Mouse (Mus musculus) heart, adult 9 months (tissue): ENCODE results near the gene Gm12258.

Experiments
- DNase-seq, 2 experiments: peaks; one replicate each; pipeline ENCODE4 v3.0.0; 2022; ENCODE audit warnings: low spot score in 2 of 2

Gene Gm12258

DNA sequence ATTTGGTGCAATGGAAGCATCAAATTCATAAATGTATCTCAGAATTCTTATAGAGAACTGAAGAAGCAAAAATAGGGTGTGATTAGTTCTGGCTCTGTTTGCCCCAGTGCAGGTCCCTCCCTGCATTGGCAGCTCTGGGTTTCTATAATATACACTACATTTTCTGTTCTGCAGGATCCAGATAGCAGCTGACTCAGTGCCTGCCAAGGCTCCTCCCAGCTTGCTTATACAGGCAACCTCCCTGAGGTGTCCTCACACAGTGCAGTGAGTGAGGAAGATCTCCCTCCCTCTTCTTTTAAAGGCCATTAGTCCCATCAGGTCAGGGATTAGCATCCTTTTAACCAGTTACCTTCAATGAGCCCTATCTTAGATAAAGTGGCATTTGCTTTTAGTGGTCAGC is 54.1 kb downstream of the Gm12258 start:
- no peak for DNase-seq

DNA sequence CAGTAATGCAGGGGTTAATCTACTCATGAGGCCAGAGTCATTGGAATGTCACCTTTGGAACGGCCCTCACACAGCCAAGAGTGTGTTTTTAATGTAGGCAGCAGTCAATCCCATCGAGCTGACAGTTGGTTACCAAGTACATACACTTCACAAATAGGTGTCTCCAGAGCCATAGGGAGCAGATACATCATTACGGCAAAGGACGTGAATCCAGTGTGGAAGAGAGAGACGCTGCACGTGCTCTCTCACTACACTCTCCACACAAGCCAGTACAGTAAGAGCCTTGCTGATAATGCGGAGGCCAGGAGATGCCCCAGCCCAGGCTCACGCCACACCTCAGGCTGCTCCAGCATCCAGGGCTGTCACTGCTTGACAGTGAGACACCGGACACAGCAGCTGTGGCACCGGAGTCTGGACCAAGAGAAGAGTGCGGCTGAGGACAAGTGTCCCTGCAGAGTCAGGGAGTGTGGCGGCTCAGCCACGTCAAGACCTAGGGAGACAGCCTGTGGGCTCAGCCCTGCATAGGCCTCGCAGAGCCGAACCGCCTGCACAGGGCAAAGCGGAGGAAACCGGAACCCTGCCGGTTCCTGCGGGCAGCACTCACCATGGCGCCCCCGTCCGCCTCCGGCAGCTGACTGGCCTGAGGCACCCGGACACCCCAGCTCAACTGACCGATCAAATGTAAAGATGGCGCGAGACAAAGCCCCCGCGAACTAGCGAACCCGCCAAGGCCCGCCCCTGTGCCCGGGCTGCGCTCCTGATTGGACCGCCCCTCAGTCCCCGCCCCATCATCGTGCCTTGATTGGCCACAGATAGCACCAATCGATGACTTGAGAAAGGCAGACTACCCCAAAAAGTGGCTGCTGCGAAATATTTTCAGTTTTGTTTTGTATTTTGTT is 56.8 kb downstream of the Gm12258 start, which contains the start of gene Zfp39:
Gene Zfp39, minus strand, starts transcription at position 715 of the 899 bp plus-strand sequence.
- peak; percentile 97 to 98 for DNase-seq

DNA sequence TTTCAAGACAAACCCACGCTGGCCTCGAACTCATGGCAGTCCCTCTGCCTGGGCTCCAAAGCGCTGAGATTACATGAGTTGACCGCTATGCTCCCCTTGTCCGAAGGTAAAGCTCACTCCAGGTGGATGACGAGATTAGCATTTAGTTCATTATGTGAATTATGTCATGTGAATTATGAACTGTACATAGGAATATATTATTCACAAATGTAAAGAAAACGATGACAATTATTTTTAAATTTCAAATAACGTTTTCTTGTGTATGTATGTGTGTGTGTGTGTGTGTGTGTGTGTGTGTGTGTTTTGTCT is 57.4 kb downstream of the Gm12258 start:
- DNase-seq = no peak

DNA sequence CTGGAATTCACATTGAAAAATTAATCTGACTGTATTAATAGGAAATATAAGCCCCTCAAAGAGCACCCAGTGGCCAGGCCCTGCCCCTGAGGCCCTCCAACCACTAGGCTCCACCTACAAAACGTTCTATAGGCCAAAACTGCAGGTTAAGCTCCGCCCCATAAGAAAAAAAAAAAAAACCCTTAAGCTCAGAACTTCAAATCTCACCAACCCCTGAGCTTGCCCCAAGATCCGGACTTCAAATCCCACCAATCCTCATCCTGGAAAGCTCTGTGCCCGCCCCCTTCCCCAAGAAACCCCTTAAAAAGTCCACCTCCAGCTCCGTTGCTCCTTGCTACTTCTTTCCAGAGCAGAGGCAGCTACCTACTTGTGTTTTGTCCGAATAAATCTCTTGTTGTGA is 57.9 kb downstream of the Gm12258 start:
- peak in 1 of 2 experiments; percentile 30 for DNase-seq
